Mouse (Mus musculus): ENCODE measurements around the gene Rcn3. TPM values are rescaled to one million over a fixed set of nuclear protein-coding genes. Genes with fewer than 3 reads are reported as not detected.

Gene Rcn3
- polyA plus RNA-seq, 1 experiment from 2014 or later = 61.3 TPM

GRCm38 (mm10) chr7:45058607-45059571 is 33.1 kb downstream of the Rcn3 start:
- Histone ChIP-seq H3K4me3 (no peak overlapping the region), H3K4me2 (peak overlapping the region; percentile 5; the same call in 1 of the 2 replicates)

GRCm38 (mm10) chr7:45056972-45057348 is 35.1 kb downstream of the Rcn3 start:
- ATAC-seq = no peak
- peak overlapping the region; percentile 35; the same call in 1 of the 2 replicates for H3K9ac ChIP-seq
- H3K36me3 ChIP-seq (ENCODE audit: poor library complexity, severe bottlenecking) = no peaks in the 10 kb centered on the region
- no peak overlapping the region for H3K27ac ChIP-seq
- H3K9me3 ChIP-seq (replicated peaks) = no peaks in the 10 kb centered on the region
- no peak overlapping the region for H3K4me3 ChIP-seq
- H3K4me1 ChIP-seq = peaks cover 28% of the 10 kb centered on the region
- H3K4me2 ChIP-seq = no peak overlapping the region
- H3K27me3 ChIP-seq = no peaks in the 10 kb centered on the region

More at GRCm38 (mm10) chr7:45058607-45059571, 33.1 kb downstream of the Rcn3 start:
- peak overlapping the region; percentile 37; the same call in 1 of the 2 replicates for H3K9ac ChIP-seq
- peak overlapping the region; percentile 80 for H3K27ac ChIP-seq
- ATAC-seq = no peak
- no peaks in the 10 kb centered on the region for H3K9me3 ChIP-seq (replicated peaks)
- H3K27me3 ChIP-seq = no peaks in the 10 kb centered on the region
- WGBS = 81% methylated on average over 10 of the region's 10 CpGs
- no peaks in the 10 kb centered on the region for H3K36me3 ChIP-seq (ENCODE audit: poor library complexity, severe bottlenecking)
- peaks cover 32% of the 10 kb centered on the region for H3K4me1 ChIP-seq

GRCm38 (mm10) chr7:45056329-45056971 is 35.6 kb downstream of the Rcn3 start:
- no peak overlapping the region for H3K4me2 ChIP-seq
- no peaks in the 10 kb centered on the region for H3K36me3 ChIP-seq (ENCODE audit: poor library complexity, severe bottlenecking)
- no peak overlapping the region for H3K4me3 ChIP-seq
- peak overlapping the region; percentile 35; the same call in 1 of the 2 replicates for H3K9ac ChIP-seq
- H3K27ac ChIP-seq = no peak overlapping the region
- no peak for ATAC-seq
- no peaks in the 10 kb centered on the region for H3K9me3 ChIP-seq (replicated peaks)
- 68% methylated on average over 14 of the region's 14 CpGs for WGBS
- peaks cover 28% of the 10 kb centered on the region for H3K4me1 ChIP-seq
- H3K27me3 ChIP-seq = no peaks in the 10 kb centered on the region

- H3K4me2 ChIP-seq = peak overlapping the region; percentile 97
- peak; percentile 93 for ATAC-seq
- peaks cover 14% of the 10 kb centered on the region for H3K36me3 ChIP-seq (ENCODE audit: poor library complexity, severe bottlenecking)
- peak overlapping the region; percentile 100 for H3K27ac ChIP-seq
- no peaks in the 10 kb centered on the region for H3K9me3 ChIP-seq (replicated peaks)
- peak overlapping the region; percentile 93 for H3K4me3 ChIP-seq
- H3K4me1 ChIP-seq = peaks cover 35% of the 10 kb centered on the region
- under 1% methylated on average over 33 of the region's 33 CpGs for WGBS
- H3K27me3 ChIP-seq = no peaks in the 10 kb centered on the region
- peak overlapping the region; percentile 93 for H3K9ac ChIP-seq
Observed at GRCm38 (mm10) chr7:45053931-45054510, 38.0 kb downstream of the Rcn3 start.

- ATAC-seq = peak; percentile 61
- peaks cover 21% of the 10 kb centered on the region for H3K36me3 ChIP-seq (ENCODE audit: poor library complexity, severe bottlenecking)
- peak overlapping the region; percentile 100 for H3K27ac ChIP-seq
- no peaks in the 10 kb centered on the region for H3K27me3 ChIP-seq
- H3K4me1 ChIP-seq = peaks cover 28% of the 10 kb centered on the region
- WGBS = 1% methylated on average over 36 of the region's 59 CpGs
- peak overlapping the region; percentile 93 for H3K4me3 ChIP-seq
- peak overlapping the region; percentile 97 for H3K4me2 ChIP-seq
- H3K9ac ChIP-seq = peak overlapping the region; percentile 93
- H3K9me3 ChIP-seq (replicated peaks) = no peaks in the 10 kb centered on the region
Observed at GRCm38 (mm10) chr7:45053117-45053930, 38.7 kb downstream of the Rcn3 start.

- Histone ChIP-seq H3K4me1 (peaks cover 28% of the 10 kb centered on the region), H3K27me3 (no peaks in the 10 kb centered on the region), H3K9me3 (replicated peaks) (no peaks in the 10 kb centered on the region), H3K9ac (peak within 1 kb of the TSS; percentile 93), H3K27ac (peak within 1 kb of the TSS; percentile 100), H3K4me3 (peak within 1 kb of the TSS; percentile 93), H3K36me3 (ENCODE audit: poor library complexity, severe bottlenecking) (peaks cover 26% of the 10 kb centered on the region), H3K4me2 (peak within 1 kb of the TSS; percentile 97)
- WGBS = 0% methylated on average over 5 of the region's 18 CpGs
- ATAC-seq = no peak
Observed at GRCm38 (mm10) chr7:45052862-45053116, 39.2 kb downstream of the Rcn3 start, which contains the start of gene Prr12. Gene Prr12 (minus strand): TSS chr7:45052881.

- Histone ChIP-seq H3K4me3 (peak overlapping the region; percentile 93), H3K4me1 (peaks cover 28% of the 10 kb centered on the region), H3K4me2 (peak overlapping the region; percentile 97), H3K27ac (peak overlapping the region; percentile 100), H3K27me3 (no peaks in the 10 kb centered on the region), H3K9ac (peak overlapping the region; percentile 93), H3K36me3 (ENCODE audit: poor library complexity, severe bottlenecking) (peaks cover 31% of the 10 kb centered on the region), H3K9me3 (replicated peaks) (no peaks in the 10 kb centered on the region)
- under 1% methylated on average over 37 of the region's 38 CpGs for WGBS
- ATAC-seq = no peak
Observed at GRCm38 (mm10) chr7:45052181-45052861, 39.7 kb downstream of the Rcn3 start.

GRCm38 (mm10) chr7:45051601-45051974 is 40.4 kb downstream of the Rcn3 start:
- Histone ChIP-seq H3K9ac (peak overlapping the region; percentile 93), H3K4me2 (peak overlapping the region; percentile 97), H3K9me3 (replicated peaks) (no peaks in the 10 kb centered on the region), H3K27me3 (no peaks in the 10 kb centered on the region), H3K4me3 (peak overlapping the region; percentile 93), H3K36me3 (ENCODE audit: poor library complexity, severe bottlenecking) (peaks cover 38% of the 10 kb centered on the region), H3K4me1 (peaks cover 30% of the 10 kb centered on the region), H3K27ac (peak overlapping the region; percentile 100)
- no peak for ATAC-seq
- WGBS = under 1% methylated on average over 13 of the region's 13 CpGs

- ATAC-seq = peak; percentile 57
- H3K4me1 ChIP-seq = peaks cover 31% of the 10 kb centered on the region
- 1% methylated on average over 16 of the region's 16 CpGs for WGBS
- peaks cover 43% of the 10 kb centered on the region for H3K36me3 ChIP-seq (ENCODE audit: poor library complexity, severe bottlenecking)
- H3K27me3 ChIP-seq = no peaks in the 10 kb centered on the region
- peak overlapping the region; percentile 97 for H3K4me2 ChIP-seq
- peak overlapping the region; percentile 93 for H3K4me3 ChIP-seq
- H3K9ac ChIP-seq = peak overlapping the region; percentile 93
- no peaks in the 10 kb centered on the region for H3K9me3 ChIP-seq (replicated peaks)
- H3K27ac ChIP-seq = peak overlapping the region; percentile 100
Observed at GRCm38 (mm10) chr7:45050945-45051600, 40.9 kb downstream of the Rcn3 start.

- 93% methylated on average over 23 of the region's 23 CpGs for WGBS
Observed at GRCm38 (mm10) chr7:45048923-45049657, 42.9 kb downstream of the Rcn3 start.

More at GRCm38 (mm10) chr7:45048923-45049657, 42.9 kb downstream of the Rcn3 start:
- H3K27ac ChIP-seq = no peak overlapping the region
- no peak overlapping the region for H3K4me3 ChIP-seq
- no peaks in the 10 kb centered on the region for H3K9me3 ChIP-seq (replicated peaks)
- ATAC-seq = no peak
- H3K4me1 ChIP-seq = peaks cover 31% of the 10 kb centered on the region
- peaks cover 63% of the 10 kb centered on the region for H3K36me3 ChIP-seq (ENCODE audit: poor library complexity, severe bottlenecking)
- no peak overlapping the region for H3K9ac ChIP-seq
- H3K4me2 ChIP-seq = no peak overlapping the region
- no peaks in the 10 kb centered on the region for H3K27me3 ChIP-seq
